Mouse (Mus musculus) activated CD4-positive, CD25-positive, alpha-beta regulatory T cell, adult 9 weeks (primary cell): Measurements from ENCODE around the gene Btbd35f29. TPM values are rescaled to one million over a fixed set of nuclear protein-coding genes. Genes with fewer than 3 reads are reported as not detected.

Experiments
- polyA plus RNA-seq: library from polyadenylated mRNA; unstranded; fragments of 100-300 nt; shearing (Covaris generic); gene quantifications from one replicate; pipeline ENCODE4 v1.2.1, GENCODE M21; 2017

The Btbd35f29 gene
- not detected for polyA plus RNA-seq

DNA sequence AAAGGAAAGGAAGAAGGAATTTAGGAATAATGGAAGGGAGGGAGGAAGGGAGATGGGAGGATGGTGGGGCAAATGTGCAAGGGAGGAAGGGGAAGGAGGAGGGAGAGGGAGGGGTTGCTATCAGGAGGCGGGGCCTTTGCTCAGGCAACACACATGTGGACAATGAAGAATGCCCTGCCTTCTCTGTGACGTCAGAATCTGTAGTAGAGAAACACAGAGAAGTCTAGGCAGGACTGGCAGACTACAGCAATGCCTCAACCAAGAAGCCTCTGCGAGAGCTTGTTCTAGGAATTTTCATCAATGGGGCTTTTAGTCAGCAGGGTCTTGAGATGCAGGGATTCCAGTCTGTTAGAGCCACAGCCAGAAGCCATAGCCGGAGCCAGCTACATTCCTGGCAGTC, at the start of gene Btbd35f29:
Gene Btbd35f29 (plus strand): TSS at position 301 of the 400 bp plus-strand sequence.

Other genes starting within 250 kb of the Btbd35f29 start
- not detected for gene Spin2f, start 136.2 kb downstream of the Btbd35f29 start, polyA plus RNA-seq
- gene Btbd35f26, start 218.8 kb downstream of the Btbd35f29 start, polyA plus RNA-seq: not detected